Mouse (Mus musculus) mesoderm, embryonic 11.5 days (tissue): Measurements from ENCODE around the gene Slc5a12.
A peak's percentile ranks its signal among the peaks of the same experiment; 100 is the strongest.

Source experiments
- DNase-seq: peaks from one replicate; pipeline ENCODE4 v3.0.0-alpha.2; 2012; ENCODE audit warnings: low read depth, low spot score

Slc5a12 gene

GRCm38 (mm10) chr2:110596932-110597331 lies at the start of gene Slc5a12:
Slc5a12 (plus strand) TSS chr2:110597298.
- no peak for DNase-seq

GRCm38 (mm10) chr2:110556098-110556497 lies 41.0 kb upstream of the Slc5a12 start:
- DNase-seq: no peak

GRCm38 (mm10) chr2:110562621-110563020 lies 34.5 kb upstream of the Slc5a12 start:
- DNase-seq: no peak

GRCm38 (mm10) chr2:110564673-110565627 lies 32.1 kb upstream of the Slc5a12 start:
- DNase-seq: peak; percentile 87

GRCm38 (mm10) chr2:110586692-110587091 lies 10.4 kb upstream of the Slc5a12 start:
- DNase-seq: no peak

GRCm38 (mm10) chr2:110590007-110590406 lies 7.1 kb upstream of the Slc5a12 start:
- DNase-seq: no peak

- DNase-seq: no peak
Observed at GRCm38 (mm10) chr2:110592276-110592675, 4.8 kb upstream of the Slc5a12 start.

- DNase-seq: no peak
Observed at GRCm38 (mm10) chr2:110644358-110644757, 47.3 kb downstream of the Slc5a12 start.

GRCm38 (mm10) chr2:110644846-110645245 lies 47.7 kb downstream of the Slc5a12 start:
- DNase-seq: peak; percentile 64

GRCm38 (mm10) chr2:110663329-110663728 lies 66.2 kb downstream of the Slc5a12 start:
- DNase-seq: peak; percentile 45

- DNase-seq: no peak
Observed at GRCm38 (mm10) chr2:110671071-110671624, 74.0 kb downstream of the Slc5a12 start.
